Mouse (Mus musculus) intestine, embryonic 16.5 days (tissue): Measurements from ENCODE around the gene Spata7. TPM values are rescaled to one million over a fixed set of nuclear protein-coding genes. Genes with fewer than 3 reads are reported as not detected.

Experiments
- ATAC-seq: fragments of 200-750 bp; cut with Nextera tagmentation; 2 replicates; pipeline ENCODE4 v1.8.0; 2017; ENCODE audit warnings: moderate TSS enrichment, moderate library complexity
- H3K27ac ChIP-seq: fragments of 300-500 bp; sonication (generic); 2 replicates; pipeline ENCODE4 v1.5.1; 2014; ENCODE audit warnings: mild to moderate bottlenecking, low read length
- H3K27me3 ChIP-seq: fragments of 300-500 bp; sonication (generic); replicated peaks from 2 replicates; pipeline ENCODE4 v1.6.1; 2014; ENCODE audit warnings: low read length, control low read depth, mixed read lengths; ENCODE audit not compliant: control insufficient read depth, insufficient read depth
- H3K36me3 ChIP-seq: fragments of 300-500 bp; sonication (generic); 2 replicates; pipeline ENCODE4 v1.6.1; 2014; ENCODE audit warnings: low read length, control low read depth; ENCODE audit not compliant: control insufficient read depth, insufficient read depth
- H3K4me1 ChIP-seq: fragments of 300-500 bp; sonication (generic); 2 replicates; pipeline ENCODE4 v1.6.1; 2014; ENCODE audit warnings: low read length, control low read depth, mixed read lengths; ENCODE audit not compliant: control insufficient read depth, insufficient read depth
- H3K4me2 ChIP-seq: fragments of 300-500 bp; sonication (generic); 2 replicates; pipeline ENCODE4 v1.6.1; 2014; ENCODE audit warnings: low read depth, low read length, control low read depth
- H3K4me3 ChIP-seq: fragments of 300-500 bp; sonication (generic); 2 replicates; pipeline ENCODE4 v1.5.1; 2014; ENCODE audit warnings: mild to moderate bottlenecking, low read length
- H3K9ac ChIP-seq: fragments of 300-500 bp; sonication (generic); 2 replicates; pipeline ENCODE4 v1.6.1; 2014; ENCODE audit warnings: low read depth, low read length
- H3K9me3 ChIP-seq: fragments of 300-500 bp; sonication (generic); 2 replicates; pipeline ENCODE4 v1.6.1; 2016; ENCODE audit warnings: low read length, control low read depth; ENCODE audit not compliant: control insufficient read depth
- WGBS: fragments of 180-500 bp; shearing (Covaris S2); extraction: QIAGEN DNeasy Blood & Tissue Kit; methylation state at CpG from one replicate; pipeline ENCODE4 v1.1.7; 2014; 5-methylcytosine and 5-hydroxymethylcytosine counted together
- polyA plus RNA-seq: library from polyadenylated mRNA; unstranded; fragments of >200 nt; fragmentation: Nextera tagmentation; extraction: Ambion mirVana; gene quantifications from 2 replicates; pipeline ENCODE4 v1.2.1, GENCODE M21; 2015

The Spata7 gene
- polyA plus RNA-seq, 1 experiment from 2014 or later, result 8.6 TPM

GRCm38 (mm10) chr12:98682196-98682595, 54.2 kb downstream of the Spata7 start:
- Histone ChIP-seq H3K9ac (no peak overlapping the region), H3K4me2 (no peak overlapping the region), H3K4me3 (no peak overlapping the region), H3K36me3 (0 out of 2 replicates have a peak, but pooled peaks cover 9% of the 10 kb centered on the region), H3K9me3 (no peaks in the 10 kb centered on the region), H3K27me3 (no peaks in the 10 kb centered on the region), H3K4me1 (no peaks in the 10 kb centered on the region), H3K27ac (no peak overlapping the region)
- ATAC-seq, result no peak
- 79% methylated on average over 15 of the region's 15 CpGs for WGBS

GRCm38 (mm10) chr12:98683171-98683570, 55.2 kb downstream of the Spata7 start:
- no peaks in the 10 kb centered on the region for H3K27me3 ChIP-seq
- no peak overlapping the region for H3K27ac ChIP-seq
- no peak for ATAC-seq
- H3K4me2 ChIP-seq, result no peak overlapping the region
- no peak overlapping the region for H3K9ac ChIP-seq
- whole genome bisulfite sequencing, result 80% methylated on average over 11 of the region's 11 CpGs
- no peaks in the 10 kb centered on the region for H3K4me1 ChIP-seq
- no peak overlapping the region for H3K4me3 ChIP-seq
- no peaks in the 10 kb centered on the region for H3K9me3 ChIP-seq
- 0 out of 2 replicates have a peak, but pooled peaks cover 9% of the 10 kb centered on the region for H3K36me3 ChIP-seq

- H3K36me3 ChIP-seq, result 0 out of 2 replicates have a peak, but pooled peaks cover 9% of the 10 kb centered on the region
- no peaks in the 10 kb centered on the region for H3K27me3 ChIP-seq
- WGBS, result 64% methylated on average over 6 of the region's 6 CpGs
- no peak overlapping the region for H3K4me2 ChIP-seq
- ATAC-seq, result no peak
- no peaks in the 10 kb centered on the region for H3K4me1 ChIP-seq
- no peak overlapping the region for H3K27ac ChIP-seq
- H3K9me3 ChIP-seq, result no peaks in the 10 kb centered on the region
- no peak overlapping the region for H3K4me3 ChIP-seq
- H3K9ac ChIP-seq, result no peak overlapping the region
Observed at GRCm38 (mm10) chr12:98683574-98683973, 55.6 kb downstream of the Spata7 start.

- no peak overlapping the region for H3K27ac ChIP-seq
- ATAC-seq, result no peak
- no peaks in the 10 kb centered on the region for H3K9me3 ChIP-seq
- H3K9ac ChIP-seq, result no peak overlapping the region
- WGBS, result 90% methylated on average over 8 of the region's 8 CpGs
- no peak overlapping the region for H3K4me2 ChIP-seq
- no peaks in the 10 kb centered on the region for H3K4me1 ChIP-seq
- H3K27me3 ChIP-seq, result no peaks in the 10 kb centered on the region
- peaks cover 3% of the 10 kb centered on the region; the same call in 1 of the 2 replicates for H3K36me3 ChIP-seq
- H3K4me3 ChIP-seq, result no peak overlapping the region
Observed at GRCm38 (mm10) chr12:98690230-98690629, 62.3 kb downstream of the Spata7 start.

- 80% methylated on average over 5 of the region's 5 CpGs for WGBS
- H3K27me3 ChIP-seq, result no peaks in the 10 kb centered on the region
Observed at GRCm38 (mm10) chr12:98697202-98697601, 69.2 kb downstream of the Spata7 start.

GRCm38 (mm10) chr12:98701564-98701963, 73.6 kb downstream of the Spata7 start:
- Histone ChIP-seq H3K27me3 (no peaks in the 10 kb centered on the region), H3K9me3 (no peaks in the 10 kb centered on the region), H3K36me3 (no peaks in the 10 kb centered on the region), H3K4me1 (no peaks in the 10 kb centered on the region), H3K4me2 (no peak overlapping the region), H3K4me3 (no peak overlapping the region), H3K9ac (no peak overlapping the region), H3K27ac (no peak overlapping the region)
- ATAC-seq, result no peak
- 88% methylated on average over 9 of the region's 9 CpGs for WGBS

More at GRCm38 (mm10) chr12:98697202-98697601, 69.2 kb downstream of the Spata7 start:
- H3K27ac ChIP-seq, result no peak overlapping the region
- no peaks in the 10 kb centered on the region for H3K9me3 ChIP-seq
- no peak overlapping the region for H3K9ac ChIP-seq
- no peaks in the 10 kb centered on the region for H3K4me1 ChIP-seq
- H3K4me3 ChIP-seq, result no peak overlapping the region
- no peak for ATAC-seq
- no peak overlapping the region for H3K4me2 ChIP-seq
- H3K36me3 ChIP-seq, result no peaks in the 10 kb centered on the region; the same call in 1 of the 2 replicates

- Histone ChIP-seq H3K36me3 (no peaks in the 10 kb centered on the region), H3K27ac (no peak overlapping the region), H3K27me3 (no peaks in the 10 kb centered on the region), H3K9me3 (no peaks in the 10 kb centered on the region), H3K4me3 (no peak overlapping the region), H3K4me2 (no peak overlapping the region), H3K9ac (no peak overlapping the region), H3K4me1 (no peaks in the 10 kb centered on the region)
- no peak for ATAC-seq
- 68% methylated on average over 2 of the region's 2 CpGs for WGBS
Observed at GRCm38 (mm10) chr12:98703554-98703953, 75.6 kb downstream of the Spata7 start.

GRCm38 (mm10) chr12:98703961-98704360, 76.0 kb downstream of the Spata7 start:
- H3K4me1 ChIP-seq, result no peaks in the 10 kb centered on the region
- H3K27ac ChIP-seq, result no peak overlapping the region
- ATAC-seq, result no peak
- H3K9ac ChIP-seq, result no peak overlapping the region
- no peaks in the 10 kb centered on the region for H3K27me3 ChIP-seq
- no peak overlapping the region for H3K4me3 ChIP-seq
- H3K36me3 ChIP-seq, result no peaks in the 10 kb centered on the region
- 92% methylated on average over 10 of the region's 10 CpGs for WGBS
- no peak overlapping the region for H3K4me2 ChIP-seq
- H3K9me3 ChIP-seq, result no peaks in the 10 kb centered on the region

- 83% methylated on average over 6 of the region's 6 CpGs for WGBS
- H3K4me3 ChIP-seq, result no peak overlapping the region
Observed at GRCm38 (mm10) chr12:98712819-98713218, 84.9 kb downstream of the Spata7 start.

GRCm38 (mm10) chr12:98713621-98714103, 85.7 kb downstream of the Spata7 start:
- Histone ChIP-seq H3K4me1 (peaks cover 21% of the 10 kb centered on the region), H3K9ac (no peak overlapping the region), H3K27me3 (no peaks in the 10 kb centered on the region), H3K4me2 (peak overlapping the region; percentile 7; the same call in 1 of the 2 replicates), H3K27ac (0 out of 2 replicates have a peak overlapping the region, but pooled peaks have one; percentile 5), H3K4me3 (no peak overlapping the region), H3K9me3 (no peaks in the 10 kb centered on the region), H3K36me3 (no peaks in the 10 kb centered on the region)
- 23% methylated on average over 7 of the region's 7 CpGs for WGBS
- peak; percentile 82 for ATAC-seq

More at GRCm38 (mm10) chr12:98712819-98713218, 84.9 kb downstream of the Spata7 start:
- Histone ChIP-seq H3K27me3 (no peaks in the 10 kb centered on the region), H3K27ac (no peak overlapping the region), H3K9me3 (no peaks in the 10 kb centered on the region), H3K4me1 (peaks cover 21% of the 10 kb centered on the region), H3K36me3 (no peaks in the 10 kb centered on the region), H3K9ac (no peak overlapping the region), H3K4me2 (no peak overlapping the region)
- no peak for ATAC-seq
